Mouse (Mus musculus): ENCODE data around the gene Defb13.
"Not testable (repeated sequence)": the region's sequence is repeated elsewhere in the genome, so short reads cannot be mapped to it uniquely, and the experiment has no call there.

Defb13 gene

GRCm38 (mm10) chr8:21946462-21946861 is at the start of gene Defb13:
Gene Defb13, plus strand, starts transcription at chr8:21946762.
- no peak for DNase-seq (ENCODE audit: low spot score)

- not testable (repeated sequence) for DNase-seq (ENCODE audit: low spot score)
These were observed 40.3 kb upstream of the Defb13 start, which contains the start of gene Defb11 for GRCm38 (mm10) chr8:21906290-21906689. Gene Defb11, minus strand, starts transcription at chr8:21906412.

GRCm38 (mm10) chr8:21911931-21912330 is 34.6 kb upstream of the Defb13 start:
- DNase-seq (ENCODE audit: low spot score) = no peak

GRCm38 (mm10) chr8:21912554-21912953 is 34.0 kb upstream of the Defb13 start:
- no peak for DNase-seq (ENCODE audit: low spot score)

DNA sequence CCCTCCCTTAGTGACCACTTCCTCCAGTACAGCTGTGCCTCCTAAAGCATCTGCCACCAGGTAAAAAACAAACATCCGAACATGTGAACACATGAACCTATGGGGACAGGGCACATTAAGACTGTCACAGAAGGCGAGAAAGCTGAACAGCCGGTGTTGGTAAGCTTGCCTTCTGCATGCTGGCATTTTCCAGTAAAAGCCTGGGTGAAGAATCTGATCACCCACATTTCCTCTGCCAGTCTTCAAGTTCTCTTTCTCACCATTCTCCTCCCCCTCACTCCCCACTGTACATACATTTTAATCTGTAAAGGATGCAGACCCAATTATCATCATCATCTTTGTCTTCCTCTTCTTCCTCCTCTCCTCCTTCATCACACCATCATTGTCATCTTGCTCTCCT is 30.9 kb upstream of the Defb13 start:
- DNase-seq (ENCODE audit: low spot score) = no peak

DNA sequence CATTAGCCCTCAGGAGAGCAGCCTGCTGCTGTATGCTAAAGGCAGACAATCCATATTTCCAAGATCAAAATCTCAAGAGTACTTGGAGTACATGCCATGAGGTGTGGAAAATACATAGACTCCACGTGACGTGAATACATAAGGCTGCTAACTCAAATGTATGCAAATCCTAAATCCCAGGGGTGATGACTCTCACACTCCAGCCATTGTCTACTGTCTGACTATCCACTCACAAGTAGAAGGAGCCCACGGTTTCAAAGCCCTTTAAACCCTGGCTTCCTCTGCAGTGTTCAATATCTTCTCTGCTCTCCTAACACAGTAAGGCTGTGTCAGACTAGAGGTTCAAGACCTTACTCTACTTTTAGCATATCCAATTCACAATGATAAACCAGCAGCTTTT is 15.8 kb upstream of the Defb13 start:
- not testable (repeated sequence) for DNase-seq (ENCODE audit: low spot score)

DNA sequence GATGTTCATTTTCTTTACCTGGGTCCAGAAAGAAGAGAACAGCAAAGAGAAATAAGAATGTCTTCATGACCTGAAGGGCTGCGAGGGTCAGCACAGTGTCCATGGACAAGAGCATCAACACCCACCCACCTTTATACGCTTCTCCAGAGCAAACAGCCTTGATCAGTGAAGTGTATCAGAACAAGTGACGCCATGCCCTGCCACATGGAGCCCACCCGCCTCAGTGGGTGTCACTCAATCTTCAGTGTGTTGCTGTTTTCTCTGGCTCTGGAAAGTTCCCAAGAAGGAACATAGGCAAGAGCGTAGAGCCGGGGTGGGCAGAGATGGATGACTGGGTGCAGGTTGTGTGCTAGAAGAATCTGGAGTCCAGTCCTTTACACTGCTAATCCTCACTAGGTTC is 14.0 kb upstream of the Defb13 start, which contains the start of gene Defb15:
Defb15 (minus strand) TSS at position 101 of the 400 bp plus-strand sequence.
- no peak for DNase-seq (ENCODE audit: low spot score)

DNA sequence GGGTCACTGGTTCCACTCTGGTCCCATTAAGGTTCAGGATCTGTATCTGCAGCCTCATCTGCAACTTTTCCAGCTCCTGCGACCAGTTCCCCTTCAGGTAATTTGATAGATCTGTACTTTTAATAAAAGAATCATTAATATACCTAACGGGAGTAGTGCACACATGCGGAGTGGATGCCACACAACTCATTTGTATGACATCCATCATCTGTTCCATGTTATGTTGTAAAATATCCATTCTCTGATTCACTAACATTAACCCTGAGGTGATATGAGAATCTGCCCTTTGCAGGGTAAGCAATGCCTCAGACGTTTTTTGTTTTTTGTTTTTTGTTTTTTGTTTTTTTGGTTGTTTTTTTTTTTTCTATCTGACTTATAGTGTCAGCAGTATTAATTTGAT is 8.5 kb upstream of the Defb13 start, which contains the start of gene Defb35:
Defb35 (plus strand) TSS at position 301 of the 400 bp plus-strand sequence.
- not testable (repeated sequence) for DNase-seq (ENCODE audit: low spot score)

- no peak for DNase-seq (ENCODE audit: low spot score)
These were observed 902 bp downstream of the Defb13 start for GRCm38 (mm10) chr8:21947311-21948017.

GRCm38 (mm10) chr8:21955321-21955720 is 8.8 kb downstream of the Defb13 start:
- DNase-seq (ENCODE audit: low spot score) = peak; percentile 11

GRCm38 (mm10) chr8:21956336-21956735 is 9.8 kb downstream of the Defb13 start:
- no peak for DNase-seq (ENCODE audit: low spot score)

DNA sequence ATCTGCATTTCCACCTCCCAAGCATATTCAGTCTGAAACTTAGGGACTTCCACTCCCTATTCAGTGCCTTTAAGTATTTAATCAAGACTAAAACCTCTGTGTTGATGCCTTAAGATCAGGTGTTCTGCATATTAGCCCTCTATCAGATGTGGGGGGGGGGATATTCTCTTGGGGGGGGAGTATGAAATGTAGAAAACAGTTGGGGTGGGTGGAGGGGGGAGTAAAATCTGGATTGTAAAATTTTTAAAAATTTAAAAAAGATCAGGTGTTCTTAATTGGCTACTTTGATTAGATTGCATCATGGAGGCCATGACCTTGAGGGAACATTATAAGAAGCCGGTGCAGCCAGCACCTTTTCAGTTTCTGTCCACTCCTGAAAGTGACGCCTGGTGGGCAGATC is 11.9 kb downstream of the Defb13 start, which contains the start of gene Fam90a1a:
Fam90a1a (plus strand) TSS at position 301 of the 400 bp plus-strand sequence.
- no peak for DNase-seq (ENCODE audit: low spot score)

DNA sequence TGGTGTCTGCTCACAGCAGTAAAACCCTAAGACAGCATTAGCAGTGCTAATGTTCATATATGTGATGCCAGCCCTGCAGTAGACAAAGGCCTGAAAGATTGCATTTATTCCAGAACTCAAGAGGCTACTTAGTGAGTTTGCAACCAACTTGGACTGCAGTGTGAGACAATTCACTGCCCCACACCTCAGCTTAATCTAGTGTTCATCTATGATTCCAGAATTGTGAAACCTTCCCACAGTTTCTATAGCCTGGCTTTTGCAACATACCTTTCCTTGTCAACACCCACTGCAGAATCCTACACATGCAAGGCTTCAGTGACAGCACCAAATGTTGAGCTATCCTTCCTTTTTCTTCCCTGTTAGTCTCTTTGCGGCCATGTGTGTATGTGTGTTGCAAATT is 20.1 kb downstream of the Defb13 start:
- no peak for DNase-seq (ENCODE audit: low spot score)

DNA sequence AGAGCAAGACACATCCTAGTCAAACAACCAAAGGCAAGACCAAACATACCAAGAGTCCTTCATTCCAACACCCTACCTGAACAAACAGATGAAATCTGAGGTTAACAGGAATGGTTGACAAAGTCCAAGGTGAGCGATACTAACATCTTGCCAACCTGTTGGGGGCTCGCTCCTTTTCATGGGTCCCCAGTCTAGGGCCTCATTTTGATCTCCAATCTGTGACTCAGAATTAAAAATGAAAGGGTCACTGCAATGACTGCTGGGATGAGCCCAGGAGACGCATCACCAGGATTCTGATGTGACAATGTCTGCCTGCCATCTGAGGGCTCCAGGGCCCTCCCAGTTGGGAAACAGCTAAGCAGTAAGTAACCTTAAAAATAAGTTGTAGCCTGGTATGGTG is 22.9 kb downstream of the Defb13 start, which contains the start of gene Ccdc70:
Ccdc70 (plus strand) TSS at position 301 of the 400 bp plus-strand sequence.
- no peak for DNase-seq (ENCODE audit: low spot score)

GRCm38 (mm10) chr8:21978193-21978592 is 31.6 kb downstream of the Defb13 start:
- DNase-seq (ENCODE audit: low spot score) = no peak

- DNase-seq (ENCODE audit: low spot score) = no peak
These were observed 35.2 kb downstream of the Defb13 start for GRCm38 (mm10) chr8:21981664-21982337.

DNA sequence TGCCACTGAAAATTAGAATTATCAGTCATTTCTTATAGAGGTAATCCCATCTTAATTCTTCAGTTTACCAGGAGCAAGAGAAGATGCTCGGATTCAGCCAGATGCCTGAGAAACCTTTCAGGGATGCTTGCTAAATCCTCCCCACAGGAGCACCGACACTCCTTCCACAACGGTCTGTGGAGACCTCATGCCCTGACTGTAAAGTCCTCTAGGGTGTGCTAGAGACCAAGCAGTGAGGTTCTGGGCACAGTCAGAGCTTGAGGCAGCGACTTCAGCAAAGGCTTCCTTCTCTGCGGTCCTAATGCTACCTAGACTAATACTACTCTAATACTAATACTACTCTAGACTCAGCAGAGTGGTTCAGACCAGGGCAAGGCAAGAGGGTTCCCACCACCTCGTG is 45.6 kb downstream of the Defb13 start:
- peak; percentile 19 for DNase-seq (ENCODE audit: low spot score)

DNA sequence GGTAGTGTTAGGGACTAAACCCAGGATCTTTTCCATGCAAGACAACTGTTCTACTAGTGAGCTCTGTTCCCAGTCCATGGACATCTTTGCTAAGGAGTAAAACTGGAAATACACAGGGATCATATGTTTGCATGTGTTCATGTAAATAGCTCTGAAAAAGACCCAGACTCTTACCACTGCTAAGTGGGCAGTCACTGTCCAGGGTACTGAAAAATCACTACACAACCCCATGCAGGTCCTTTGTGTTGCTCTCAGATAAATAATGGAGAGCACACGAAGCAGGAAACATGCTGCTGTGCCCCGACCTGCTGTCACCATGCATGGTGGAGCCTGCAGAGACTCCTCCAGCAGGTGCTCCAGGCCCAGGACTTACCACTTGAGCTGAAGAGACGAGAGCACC is 48.6 kb downstream of the Defb13 start:
- no peak for DNase-seq (ENCODE audit: low spot score)
